Mouse (Mus musculus): ENCODE measurements around the gene Ninj2.

- TF ChIP-seq CTCF (conservative IDR thresholded peaks at IDR 0.05 in 1 of 2, IDR thresholded peaks at IDR 0.05 in 1 of 2; ENCODE audit: low read depth in 2 of 2, low read length in 2 of 2) (no peak), CHD2 (IDR thresholded peaks at IDR 0.05; ENCODE audit: low read length) (no peak), CHD1 (IDR thresholded peaks at IDR 0.05; ENCODE audit: low read depth, low read length) (no peak), HCFC1 (IDR thresholded peaks at IDR 0.05; ENCODE audit: low read depth, low read length) (no peak), ELF1 (IDR thresholded peaks at IDR 0.05; ENCODE audit: low read depth, low read length) (no peak; the same call in 1 of the 2 replicates), TBP (conservative IDR thresholded peaks at IDR 0.05; ENCODE audit: low read depth, low read length) (no peak), USF1 (IDR thresholded peaks at IDR 0.05; ENCODE audit: low read depth, low read length) (no peak), POLR2A (IDR thresholded peaks at IDR 0.05; ENCODE audit: low read depth, low read length) (no peak)
These were observed 62.4 kb downstream of the Ninj2 start for GRCm38 (mm10) chr6:120155510-120155909.
